Mouse (Mus musculus) gastrocnemius, postnatal 10 days (tissue): ENCODE results near the gene Gm20388. TPM values are rescaled to one million over a fixed set of nuclear protein-coding genes. Genes with fewer than 3 reads are reported as not detected.
"Not testable (repeated sequence)": the region's sequence is repeated elsewhere in the genome, so short reads cannot be mapped to it uniquely, and the experiment has no call there.

Experiments used
- DNase-seq: peaks from one replicate; pipeline ENCODE4 v3.0.0; 2021; ENCODE audit warnings: mixed read lengths
- total RNA-seq, 2 experiments: library from RNA; stranded (reverse); gene quantifications; 2 replicates each; pipeline ENCODE4 v1.2.3; 2021

The Gm20388 gene
- total RNA-seq, 2 experiments from 2014 or later, result 2.9 to 6.0 TPM

- DNase-seq, result no peak
Measured at GRCm38 (mm10) chr8:120338678-120339077, 428.0 kb downstream of the Gm20388 start.

GRCm38 (mm10) chr8:120339743-120340142 is 429.1 kb downstream of the Gm20388 start:
- DNase-seq, result no peak

- no peak for DNase-seq
Measured at GRCm38 (mm10) chr8:120341124-120341523, 430.5 kb downstream of the Gm20388 start.

GRCm38 (mm10) chr8:120342847-120343548 is 432.4 kb downstream of the Gm20388 start:
- no peak for DNase-seq

- DNase-seq, result no peak
Measured at GRCm38 (mm10) chr8:120343582-120343981, 432.9 kb downstream of the Gm20388 start.

- DNase-seq, result no peak
Measured at GRCm38 (mm10) chr8:120344166-120344565, 433.5 kb downstream of the Gm20388 start.

- no peak for DNase-seq
Measured at GRCm38 (mm10) chr8:120344583-120344982, 433.9 kb downstream of the Gm20388 start.

GRCm38 (mm10) chr8:120347734-120348341 is 437.2 kb downstream of the Gm20388 start:
- no peak for DNase-seq

- no peak for DNase-seq
Measured at GRCm38 (mm10) chr8:120348922-120349321, 438.3 kb downstream of the Gm20388 start.

GRCm38 (mm10) chr8:120351332-120352071 is 440.9 kb downstream of the Gm20388 start:
- DNase-seq, result no peak

- no peak for DNase-seq
Measured at GRCm38 (mm10) chr8:120352096-120352495, 441.5 kb downstream of the Gm20388 start.

- no peak for DNase-seq
Measured at GRCm38 (mm10) chr8:120356067-120356466, 445.4 kb downstream of the Gm20388 start.

- DNase-seq, result no peak
Measured at GRCm38 (mm10) chr8:120357504-120357903, 446.9 kb downstream of the Gm20388 start.

- peak; percentile 55 for DNase-seq
Measured at GRCm38 (mm10) chr8:120361301-120361700, 450.7 kb downstream of the Gm20388 start.

- DNase-seq, result no peak
Measured at GRCm38 (mm10) chr8:120363552-120364071, 453.0 kb downstream of the Gm20388 start.

- peak; percentile 62 for DNase-seq
Measured at GRCm38 (mm10) chr8:120364093-120364725, 453.6 kb downstream of the Gm20388 start.

- DNase-seq, result no peak
Measured at GRCm38 (mm10) chr8:120366840-120367239, 456.2 kb downstream of the Gm20388 start.

GRCm38 (mm10) chr8:120368191-120368590 is 457.6 kb downstream of the Gm20388 start:
- DNase-seq, result not testable (repeated sequence)

GRCm38 (mm10) chr8:120368814-120369649 is 458.4 kb downstream of the Gm20388 start:
- DNase-seq, result peak; percentile 88

GRCm38 (mm10) chr8:120369956-120370355 is 459.3 kb downstream of the Gm20388 start:
- no peak for DNase-seq

- DNase-seq, result no peak
Measured at GRCm38 (mm10) chr8:120370461-120370860, 459.8 kb downstream of the Gm20388 start.
